Mouse (Mus musculus): ENCODE measurements around the gene Rffl. TPM values are rescaled to one million over a fixed set of nuclear protein-coding genes. Genes with fewer than 3 reads are reported as not detected.
"Not testable (repeated sequence)": the region's sequence is repeated elsewhere in the genome, so short reads cannot be mapped to it uniquely, and the experiment has no call there.

Rffl gene
- polyA plus RNA-seq, 1 experiment from 2014 or later = 3.8 TPM

- ATAC-seq (ENCODE audit: insufficient number of reproducible peaks, insufficient read depth, low FRiP score, low read depth) = no peak
- H3K27me3 ChIP-seq (ENCODE audit: control insufficient read depth, insufficient read depth, low read length) = no peaks in the 10 kb centered on the region
- 85% methylated on average over 8 of the region's 8 CpGs for WGBS
- peaks cover 4 to 13% of the 10 kb centered on the region in 2 experiments for H3K4me1 ChIP-seq (ENCODE audit: control insufficient read depth in 2 of 2, insufficient read depth in 2 of 2, low read length in 2 of 2)
- H3K4me3 ChIP-seq (ENCODE audit: control insufficient read depth in 1 of 2, insufficient read depth in 1 of 2, low read depth in 1 of 2, low read length in 2 of 2) = no peak overlapping the region
- no peaks in the 10 kb centered on the region for H3K9me3 ChIP-seq (ENCODE audit: control insufficient read depth, low read length)
- H3K9ac ChIP-seq (ENCODE audit: low read length) = no peak overlapping the region
- no peaks in the 10 kb centered on the region for H3K36me3 ChIP-seq (ENCODE audit: control insufficient read depth, insufficient read depth, low read length)
- H3K4me2 ChIP-seq (ENCODE audit: low read length) = no peak overlapping the region
- no peak overlapping the region for H3K27ac ChIP-seq (replicated peaks in 1 of 2; ENCODE audit: control insufficient read depth in 1 of 2, insufficient read depth in 1 of 2, low read depth in 2 of 2, low read length in 2 of 2)
These were observed 37.1 kb downstream of the Rffl start for GRCm38 (mm10) chr11:82833929-82834328.

- 73% methylated on average over 10 of the region's 10 CpGs for WGBS
- not testable (repeated sequence) for H3K9ac ChIP-seq (ENCODE audit: low read length); H3K27me3 ChIP-seq (ENCODE audit: control insufficient read depth, insufficient read depth, low read length); H3K4me2 ChIP-seq (ENCODE audit: low read length); H3K4me3 ChIP-seq (ENCODE audit: control insufficient read depth in 1 of 2, insufficient read depth in 1 of 2, low read depth in 1 of 2, low read length in 2 of 2); H3K27ac ChIP-seq (replicated peaks in 1 of 2; ENCODE audit: control insufficient read depth in 1 of 2, insufficient read depth in 1 of 2, low read depth in 2 of 2, low read length in 2 of 2); H3K36me3 ChIP-seq (ENCODE audit: control insufficient read depth, insufficient read depth, low read length); ATAC-seq (ENCODE audit: insufficient number of reproducible peaks, insufficient read depth, low FRiP score, low read depth); H3K9me3 ChIP-seq (ENCODE audit: control insufficient read depth, low read length)
- H3K4me1 ChIP-seq (ENCODE audit: control insufficient read depth in 2 of 2, insufficient read depth in 2 of 2, low read length in 2 of 2) = peaks cover 4 to 13% of the 10 kb centered on the region in 2 experiments
These were observed 38.6 kb downstream of the Rffl start for GRCm38 (mm10) chr11:82832402-82832801.

GRCm38 (mm10) chr11:82831008-82831893, 39.8 kb downstream of the Rffl start:
- no peak for ATAC-seq (ENCODE audit: insufficient number of reproducible peaks, insufficient read depth, low FRiP score, low read depth)
- Histone ChIP-seq H3K27me3 (ENCODE audit: control insufficient read depth, insufficient read depth, low read length) (no peaks in the 10 kb centered on the region), H3K27ac (replicated peaks in 1 of 2; ENCODE audit: control insufficient read depth in 1 of 2, insufficient read depth in 1 of 2, low read depth in 2 of 2, low read length in 2 of 2) (no peak overlapping the region), H3K4me2 (ENCODE audit: low read length) (peak overlapping the region; percentile 50), H3K9ac (ENCODE audit: low read length) (no peak overlapping the region), H3K4me3 (ENCODE audit: control insufficient read depth in 1 of 2, insufficient read depth in 1 of 2, low read depth in 1 of 2, low read length in 2 of 2) (0 out of 4 replicates have a peak overlapping the region, but pooled peaks of 1 of the 2 experiments have one; percentile 4), H3K4me1 (ENCODE audit: control insufficient read depth in 2 of 2, insufficient read depth in 2 of 2, low read length in 2 of 2) (peaks cover 4 to 13% of the 10 kb centered on the region in 2 experiments), H3K9me3 (ENCODE audit: control insufficient read depth, low read length) (no peaks in the 10 kb centered on the region), H3K36me3 (ENCODE audit: control insufficient read depth, insufficient read depth, low read length) (no peaks in the 10 kb centered on the region)
- 15% methylated on average over 10 of the region's 10 CpGs for WGBS

- Histone ChIP-seq H3K36me3 (ENCODE audit: control insufficient read depth, insufficient read depth, low read length) (no peaks in the 10 kb centered on the region), H3K9ac (ENCODE audit: low read length) (no peak overlapping the region), H3K4me1 (ENCODE audit: control insufficient read depth in 2 of 2, insufficient read depth in 2 of 2, low read length in 2 of 2) (peaks cover 4 to 11% of the 10 kb centered on the region in 2 experiments), H3K27ac (replicated peaks in 1 of 2; ENCODE audit: control insufficient read depth in 1 of 2, insufficient read depth in 1 of 2, low read depth in 2 of 2, low read length in 2 of 2) (no peak overlapping the region), H3K4me2 (ENCODE audit: low read length) (no peak overlapping the region), H3K4me3 (ENCODE audit: control insufficient read depth in 1 of 2, insufficient read depth in 1 of 2, low read depth in 1 of 2, low read length in 2 of 2) (no peak overlapping the region), H3K9me3 (ENCODE audit: control insufficient read depth, low read length) (no peaks in the 10 kb centered on the region), H3K27me3 (ENCODE audit: control insufficient read depth, insufficient read depth, low read length) (no peaks in the 10 kb centered on the region)
- no peak for ATAC-seq (ENCODE audit: insufficient number of reproducible peaks, insufficient read depth, low FRiP score, low read depth)
These were observed 44.2 kb downstream of the Rffl start for GRCm38 (mm10) chr11:82826818-82827217.

- Histone ChIP-seq H3K9me3 (ENCODE audit: control insufficient read depth, low read length) (no peaks in the 10 kb centered on the region), H3K4me3 (ENCODE audit: control insufficient read depth in 1 of 2, insufficient read depth in 1 of 2, low read depth in 1 of 2, low read length in 2 of 2) (no peak overlapping the region), H3K27ac (replicated peaks in 1 of 2; ENCODE audit: control insufficient read depth in 1 of 2, insufficient read depth in 1 of 2, low read depth in 2 of 2, low read length in 2 of 2) (no peak overlapping the region), H3K36me3 (ENCODE audit: control insufficient read depth, insufficient read depth, low read length) (0 out of 2 replicates have a peak, but pooled peaks cover 3% of the 10 kb centered on the region), H3K4me1 (ENCODE audit: control insufficient read depth in 2 of 2, insufficient read depth in 2 of 2, low read length in 2 of 2) (peaks cover 6 to 11% of the 10 kb centered on the region in 2 experiments; a peak in 3 of 4 replicates), H3K9ac (ENCODE audit: low read length) (no peak overlapping the region), H3K4me2 (ENCODE audit: low read length) (no peak overlapping the region), H3K27me3 (ENCODE audit: control insufficient read depth, insufficient read depth, low read length) (no peaks in the 10 kb centered on the region)
- no peak for ATAC-seq (ENCODE audit: insufficient number of reproducible peaks, insufficient read depth, low FRiP score, low read depth)
- WGBS = 53% methylated on average over 13 of the region's 13 CpGs
These were observed 50.1 kb downstream of the Rffl start for GRCm38 (mm10) chr11:82820788-82821456.

GRCm38 (mm10) chr11:82819350-82819749, 51.7 kb downstream of the Rffl start:
- peaks cover 6 to 13% of the 10 kb centered on the region in 2 experiments for H3K4me1 ChIP-seq (ENCODE audit: control insufficient read depth in 2 of 2, insufficient read depth in 2 of 2, low read length in 2 of 2)
- H3K27ac ChIP-seq (replicated peaks in 1 of 2; ENCODE audit: control insufficient read depth in 1 of 2, insufficient read depth in 1 of 2, low read depth in 2 of 2, low read length in 2 of 2) = no peak overlapping the region
- H3K36me3 ChIP-seq (ENCODE audit: control insufficient read depth, insufficient read depth, low read length) = 0 out of 2 replicates have a peak, but pooled peaks cover 3% of the 10 kb centered on the region
- H3K27me3 ChIP-seq (ENCODE audit: control insufficient read depth, insufficient read depth, low read length) = no peaks in the 10 kb centered on the region
- no peak for ATAC-seq (ENCODE audit: insufficient number of reproducible peaks, insufficient read depth, low FRiP score, low read depth)
- no peak overlapping the region for H3K4me2 ChIP-seq (ENCODE audit: low read length)
- H3K9me3 ChIP-seq (ENCODE audit: control insufficient read depth, low read length) = no peaks in the 10 kb centered on the region
- no peak overlapping the region for H3K4me3 ChIP-seq (ENCODE audit: control insufficient read depth in 1 of 2, insufficient read depth in 1 of 2, low read depth in 1 of 2, low read length in 2 of 2)
- WGBS = 50% methylated on average over 4 of the region's 4 CpGs
- no peak overlapping the region for H3K9ac ChIP-seq (ENCODE audit: low read length)

GRCm38 (mm10) chr11:82808485-82808884, 62.5 kb downstream of the Rffl start:
- H3K27me3 ChIP-seq (ENCODE audit: control insufficient read depth, insufficient read depth, low read length) = no peaks in the 10 kb centered on the region
- H3K4me2 ChIP-seq (ENCODE audit: low read length) = no peak overlapping the region
- peak overlapping the region in 1 of 2 experiments; percentile 40; a peak in 1 of 4 replicates for H3K27ac ChIP-seq (replicated peaks in 1 of 2; ENCODE audit: control insufficient read depth in 1 of 2, insufficient read depth in 1 of 2, low read depth in 2 of 2, low read length in 2 of 2)
- no peak for ATAC-seq (ENCODE audit: insufficient number of reproducible peaks, insufficient read depth, low FRiP score, low read depth)
- no peak overlapping the region for H3K4me3 ChIP-seq (ENCODE audit: control insufficient read depth in 1 of 2, insufficient read depth in 1 of 2, low read depth in 1 of 2, low read length in 2 of 2)
- peaks cover 19% of the 10 kb centered on the region for H3K36me3 ChIP-seq (ENCODE audit: control insufficient read depth, insufficient read depth, low read length)
- H3K9me3 ChIP-seq (ENCODE audit: control insufficient read depth, low read length) = no peaks in the 10 kb centered on the region
- no peak overlapping the region for H3K9ac ChIP-seq (ENCODE audit: low read length)
- peaks cover 13 to 27% of the 10 kb centered on the region in 2 experiments for H3K4me1 ChIP-seq (ENCODE audit: control insufficient read depth in 2 of 2, insufficient read depth in 2 of 2, low read length in 2 of 2)
- 44% methylated on average over 5 of the region's 5 CpGs for WGBS
